Mouse (Mus musculus) small intestine, adult 2 months (tissue): ENCODE measurements around the gene Qrich2. TPM values are rescaled to one million over a fixed set of nuclear protein-coding genes. Genes with fewer than 3 reads are reported as not detected.

Experiments used
- H3K27ac ChIP-seq: fragments of 200-500 bp; 2 replicates; pipeline ENCODE4 v1.5.1; 2012; ENCODE audit warnings: low read depth, low read length, control low read depth, inconsistent platforms; ENCODE audit not compliant: insufficient read depth
- H3K27me3 ChIP-seq: fragments of 200-500 bp; 2 replicates; pipeline ENCODE4 v1.6.1; 2012; ENCODE audit warnings: mild to moderate bottlenecking, moderate library complexity, low read length, inconsistent platforms; ENCODE audit not compliant: control insufficient read depth, insufficient read depth
- H3K36me3 ChIP-seq: fragments of 200-500 bp; 2 replicates; pipeline ENCODE4 v1.6.1; 2012; ENCODE audit warnings: mild to moderate bottlenecking, low read length, control low read depth, inconsistent platforms; ENCODE audit not compliant: control insufficient read depth, insufficient read depth
- H3K4me1 ChIP-seq: fragments of 200-500 bp; 2 replicates; pipeline ENCODE4 v1.6.1; 2012; ENCODE audit warnings: low read length, inconsistent platforms, mixed read lengths; ENCODE audit not compliant: control insufficient read depth, insufficient read depth, insufficient read length
- H3K4me3 ChIP-seq: fragments of 200-500 bp; 2 replicates; pipeline ENCODE4 v1.5.1; 2012; ENCODE audit warnings: low read depth, mild to moderate bottlenecking, control low read depth, inconsistent platforms, low read length, moderate library complexity
- CTCF ChIP-seq: fragments of 200-500 bp; IDR thresholded peaks from 2 replicates; pipeline ENCODE4 v1.5.1; 2012; ENCODE audit warnings: low read depth, mild to moderate bottlenecking, control low read depth, inconsistent platforms, low read length, moderate library complexity, mixed read lengths; ENCODE audit not compliant: insufficient replicate concordance, insufficient read length; ENCODE audit errors: extremely low read depth
- POLR2A ChIP-seq: fragments of 200-500 bp; IDR thresholded peaks from 2 replicates; pipeline ENCODE4 v1.6.1; 2012; ENCODE audit warnings: low read depth, mild to moderate bottlenecking, control low read depth, inconsistent platforms, low read length, moderate library complexity
- WGBS: fragments of 180-500 bp; shearing (Covaris S2); methylation state at CpG from one replicate; pipeline ENCODE4 v1.1.7; 2018; 5-methylcytosine and 5-hydroxymethylcytosine counted together
- polyA plus RNA-seq: library from polyadenylated mRNA; depleted of rRNA; stranded (reverse); fragments of >200 nt; gene quantifications from 2 replicates; pipeline ENCODE4 v1.2.3, GENCODE M21; 2012

The Qrich2 gene
- polyA plus RNA-seq, 1 experiment, result 0.13 TPM

DNA sequence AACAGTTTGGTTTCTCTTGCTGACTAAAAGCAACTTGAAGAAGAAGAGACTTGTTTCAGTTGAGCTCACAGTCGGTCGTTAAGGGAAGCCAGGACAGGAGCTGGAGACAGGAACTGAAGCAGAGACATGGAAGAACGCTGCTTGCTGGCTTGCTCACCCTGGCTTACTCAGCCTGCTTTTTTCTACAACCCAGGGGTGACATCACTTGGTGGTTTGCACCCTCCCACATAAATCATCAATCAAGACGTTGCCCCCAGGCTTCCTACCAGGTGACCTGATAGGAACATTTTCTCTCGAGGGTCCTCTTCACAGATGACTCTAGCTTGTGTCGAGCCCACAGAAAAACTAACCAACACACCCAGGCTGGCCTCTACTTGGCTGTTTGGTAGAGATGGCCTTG is 42.8 kb downstream of the Qrich2 start:
- peaks cover 37% of the 10 kb centered on the region for H3K4me1 ChIP-seq

GRCm38 (mm10) chr11:116422562-116422961 is 43.5 kb downstream of the Qrich2 start:
- Histone ChIP-seq H3K27me3 (no peaks in the 10 kb centered on the region), H3K36me3 (no peaks in the 10 kb centered on the region), H3K27ac (no peak overlapping the region), H3K4me3 (no peak overlapping the region), H3K4me1 (peaks cover 34% of the 10 kb centered on the region)
- WGBS, result 98% methylated on average over 2 of the region's 2 CpGs
- TF ChIP-seq POLR2A (no peak), CTCF (no peak)

More for the DNA sequence above, 42.8 kb downstream of the Qrich2 start:
- Histone ChIP-seq H3K4me3 (no peak overlapping the region), H3K27ac (peak overlapping the region; percentile 72; the same call in 1 of the 2 replicates), H3K27me3 (no peaks in the 10 kb centered on the region), H3K36me3 (no peaks in the 10 kb centered on the region)
- 84% methylated on average over 6 of the region's 6 CpGs for WGBS
- TF ChIP-seq CTCF, result no peak
- TF ChIP-seq POLR2A, result no peak

DNA sequence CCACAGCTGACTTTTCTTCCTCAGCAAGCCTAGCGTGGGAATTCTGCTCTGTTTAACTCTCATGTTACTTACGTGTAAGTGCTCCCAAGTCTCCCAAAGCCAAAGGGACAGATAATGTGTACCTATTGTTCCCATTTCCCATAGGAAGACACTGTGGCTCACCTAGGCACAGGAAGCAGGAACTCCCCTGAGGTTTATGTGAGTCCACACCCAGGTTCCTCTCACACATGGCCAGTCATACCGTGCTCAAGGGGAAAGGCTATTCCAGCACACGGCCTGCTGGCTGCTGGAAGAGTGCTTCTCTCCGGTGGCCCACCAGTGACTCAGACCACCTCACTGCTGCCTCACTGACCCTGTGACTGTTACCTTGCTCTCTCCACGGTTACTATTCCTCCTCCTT is 44.9 kb downstream of the Qrich2 start:
- TF ChIP-seq CTCF (no peak), POLR2A (no peak)
- H3K36me3 ChIP-seq, result no peaks in the 10 kb centered on the region
- 67% methylated on average over 6 of the region's 6 CpGs for WGBS
- H3K27ac ChIP-seq, result 0 out of 2 replicates have a peak overlapping the region, but pooled peaks have one; percentile 32
- H3K4me3 ChIP-seq, result no peak overlapping the region
- H3K27me3 ChIP-seq, result no peaks in the 10 kb centered on the region
- H3K4me1 ChIP-seq, result peaks cover 25% of the 10 kb centered on the region

GRCm38 (mm10) chr11:116418841-116419462 is 47.1 kb downstream of the Qrich2 start:
- no peak overlapping the region for H3K27ac ChIP-seq

DNA sequence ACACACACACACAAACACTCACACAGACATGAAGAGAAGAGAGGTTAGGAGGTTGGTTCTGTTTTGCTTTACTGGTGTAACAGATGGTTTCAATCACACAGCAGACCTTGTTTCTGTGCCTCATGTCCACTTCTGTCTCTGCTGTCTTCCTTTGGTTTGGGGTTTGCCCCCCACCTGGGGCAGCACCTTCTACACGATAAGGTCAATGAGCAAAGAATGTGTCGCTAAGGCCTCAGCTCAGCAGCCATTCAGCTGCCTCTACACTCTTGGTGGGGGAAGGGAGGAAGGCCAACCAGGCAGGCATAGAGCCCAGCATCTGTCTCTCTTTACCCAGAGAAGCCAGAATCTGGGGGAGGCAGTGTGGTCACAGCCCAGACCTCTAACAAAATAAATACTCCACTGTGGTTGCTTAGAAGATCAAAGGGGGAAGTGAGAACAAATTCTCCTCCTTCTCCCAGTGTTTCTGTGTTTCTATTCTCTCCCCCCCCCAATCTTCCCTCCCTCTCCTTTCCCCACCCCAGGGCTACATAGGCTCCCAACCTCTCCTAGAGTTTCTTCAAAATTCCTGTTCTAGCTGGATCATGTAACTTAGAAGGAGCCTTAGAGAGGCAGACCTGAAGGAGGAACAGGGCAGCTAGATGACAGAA is 47.7 kb downstream of the Qrich2 start:
- H3K4me3 ChIP-seq, result no peak overlapping the region
- H3K4me1 ChIP-seq, result peaks cover 20% of the 10 kb centered on the region
- TF ChIP-seq POLR2A (no peak), CTCF (no peak)
- no peaks in the 10 kb centered on the region for H3K27me3 ChIP-seq
- peak overlapping the region; percentile 59 for H3K27ac ChIP-seq
- H3K36me3 ChIP-seq, result no peaks in the 10 kb centered on the region
- 44% methylated on average over 2 of the region's 2 CpGs for WGBS

More at GRCm38 (mm10) chr11:116418841-116419462, 47.1 kb downstream of the Qrich2 start:
- no peak overlapping the region for H3K4me3 ChIP-seq
- TF ChIP-seq CTCF (no peak), POLR2A (no peak)
- no peaks in the 10 kb centered on the region for H3K36me3 ChIP-seq
- WGBS, result 83% methylated on average over 6 of the region's 6 CpGs
- no peaks in the 10 kb centered on the region for H3K27me3 ChIP-seq
- H3K4me1 ChIP-seq, result peaks cover 22% of the 10 kb centered on the region

- no peak overlapping the region for H3K4me3 ChIP-seq
- WGBS, result 92% methylated on average over 5 of the region's 5 CpGs
- no peaks in the 10 kb centered on the region for H3K27me3 ChIP-seq
- H3K4me1 ChIP-seq, result peaks cover 27% of the 10 kb centered on the region
- no peak for TF ChIP-seq POLR2A
- TF ChIP-seq CTCF, result no peak
- no peak overlapping the region for H3K27ac ChIP-seq
- no peaks in the 10 kb centered on the region for H3K36me3 ChIP-seq
Observed at GRCm38 (mm10) chr11:116417054-116417453, 49.0 kb downstream of the Qrich2 start.

DNA sequence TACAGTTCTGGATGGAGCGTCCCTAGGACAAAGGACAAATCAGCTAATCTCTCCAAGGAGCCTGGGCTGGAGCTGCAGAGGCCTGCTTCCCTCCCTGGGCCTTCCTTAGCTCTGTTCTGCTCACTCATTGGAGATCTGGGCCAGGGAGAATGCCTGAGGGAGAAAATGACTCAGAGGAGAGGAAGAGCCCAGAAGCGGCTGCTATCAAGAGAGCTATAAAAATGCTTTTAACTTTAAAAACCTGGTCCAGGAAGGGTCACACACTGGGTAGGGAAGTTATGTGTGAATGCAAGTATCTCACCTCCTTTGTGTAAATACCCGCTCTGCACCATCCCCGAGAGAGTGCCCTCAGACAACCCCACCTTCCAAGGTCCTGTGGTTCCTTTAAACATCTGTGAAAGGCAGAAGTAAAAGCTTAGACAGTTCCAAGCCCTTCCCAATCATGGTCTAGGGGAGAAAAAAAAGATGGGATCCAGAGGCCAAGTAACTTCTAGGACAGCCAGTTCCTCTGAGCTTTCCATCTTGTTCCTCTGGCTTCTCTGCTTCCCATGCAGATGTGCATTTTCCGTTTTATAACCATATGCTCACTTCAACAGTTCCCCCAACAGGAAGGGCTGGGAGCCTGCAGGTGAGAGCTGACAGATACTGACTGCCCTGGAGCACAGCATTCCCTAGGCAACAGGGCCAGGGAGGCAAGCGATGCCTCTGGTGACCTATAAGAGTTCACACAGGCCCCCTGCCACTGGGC is 49.7 kb downstream of the Qrich2 start:
- Histone ChIP-seq H3K4me3 (no peak overlapping the region), H3K27ac (no peak overlapping the region; the same call in 1 of the 2 replicates), H3K4me1 (peaks cover 26% of the 10 kb centered on the region), H3K36me3 (no peaks in the 10 kb centered on the region), H3K27me3 (no peaks in the 10 kb centered on the region)
- TF ChIP-seq CTCF (no peak), POLR2A (no peak)
- WGBS, result 52% methylated on average over 6 of the region's 6 CpGs
